Mouse (Mus musculus): Measurements from ENCODE around the gene Copz1.

- TF ChIP-seq POLR2A (IDR thresholded peaks at IDR 0.05; ENCODE audit: extremely low read depth, insufficient read depth, low read length), result no peak
- TF ChIP-seq CTCF (IDR thresholded peaks at IDR 0.05; ENCODE audit: low read depth, low read length), result no peak
These were observed 27.1 kb downstream of the Copz1 start for GRCm38 (mm10) chr15:103299644-103300043.

Measured in liver, adult 2 months (tissue).